Mouse (Mus musculus): ENCODE results near the gene Cyp26b1. TPM values are rescaled to one million over a fixed set of nuclear protein-coding genes. Genes with fewer than 3 reads are reported as not detected.

Cyp26b1 gene
- polyA plus RNA-seq, 1 experiment from 2014 or later: 1.6 TPM

DNA sequence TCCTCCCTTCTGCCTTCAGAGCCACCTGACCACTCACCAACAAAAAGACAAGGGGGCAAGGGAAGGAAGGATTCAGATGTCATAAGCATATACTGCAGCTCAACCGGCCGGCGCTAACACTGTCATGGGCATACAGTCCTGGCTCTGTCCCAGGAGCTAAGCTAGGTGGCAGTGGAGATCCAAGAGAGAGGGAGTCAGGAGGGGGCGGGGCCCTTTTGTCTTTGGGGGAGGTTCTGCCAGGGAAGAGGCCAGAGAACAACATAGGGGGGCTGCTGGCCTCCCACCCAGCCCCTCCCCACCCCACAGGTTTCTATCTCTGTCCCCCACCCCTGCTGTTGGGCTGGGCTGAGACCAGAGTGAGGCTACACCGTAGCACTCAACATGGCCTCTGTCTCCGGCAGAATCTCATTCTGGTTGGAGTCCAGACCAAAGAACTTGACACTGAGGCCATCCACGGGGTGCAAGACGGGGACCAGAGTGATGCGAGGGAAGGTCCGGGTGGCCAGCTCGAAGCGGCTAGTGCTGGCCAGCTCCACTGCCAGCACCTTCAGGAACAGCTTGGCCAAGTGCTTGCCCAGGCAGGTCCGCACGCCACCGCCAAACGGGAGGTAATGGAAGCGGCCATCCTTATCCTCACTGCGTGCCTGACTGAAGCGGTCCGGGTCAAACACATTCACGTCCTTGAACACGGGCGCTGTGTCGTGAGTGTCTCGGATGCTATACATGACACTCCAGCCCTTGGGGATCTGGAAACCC, 19.6 kb downstream of the Cyp26b1 start:
- Histone ChIP-seq H3K9me3 (ENCODE audit: low read depth, low read length) (no peaks in the 10 kb centered on the region), H3K9ac (no peak overlapping the region), H3K4me2 (peak overlapping the region; percentile 31), H3K36me3 (ENCODE audit: insufficient read depth) (no peaks in the 10 kb centered on the region), H3K4me1 (ENCODE audit: insufficient read depth) (no peaks in the 10 kb centered on the region), H3K27ac (ENCODE audit: low read depth) (no peak overlapping the region), H3K4me3 (ENCODE audit: low read depth, low read length) (no peak overlapping the region), H3K27me3 (ENCODE audit: insufficient read depth, low read length) (peaks cover 19% of the 10 kb centered on the region; the same call in 1 of the 2 replicates)
- peak; percentile 63 for DNase-seq
- TF ChIP-seq CTCF (IDR thresholded peaks at IDR 0.05; ENCODE audit: low read depth): peak; percentile 49
- peak; percentile 52; the same call in 1 of the 2 replicates for ATAC-seq (ENCODE audit: insufficient read depth)
- 28% methylated on average over 25 of the region's 25 CpGs for WGBS

DNA sequence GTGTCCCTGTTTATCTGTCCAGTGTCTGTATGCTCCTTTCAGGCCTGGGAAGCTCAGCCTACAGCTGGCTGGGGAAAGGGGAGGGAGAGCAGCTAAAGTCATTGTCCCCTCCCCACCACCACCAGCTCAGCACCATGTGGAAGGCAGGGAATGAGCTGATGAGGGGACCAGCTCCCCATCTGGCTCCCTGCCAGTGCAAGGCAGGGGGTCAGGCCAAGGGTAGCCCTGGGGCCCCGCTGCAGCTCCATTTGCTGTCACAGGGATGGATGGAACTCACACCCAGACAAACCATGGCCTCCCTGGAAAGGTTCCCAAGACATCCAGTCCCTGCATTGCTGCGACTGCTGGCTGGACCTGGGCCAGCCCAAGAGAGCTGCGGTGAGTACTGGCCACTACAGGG, 23.7 kb downstream of the Cyp26b1 start:
- no peak overlapping the region for H3K9ac ChIP-seq
- peaks cover 10% of the 10 kb centered on the region; the same call in 1 of the 2 replicates for H3K27me3 ChIP-seq (ENCODE audit: insufficient read depth, low read length)
- H3K27ac ChIP-seq (ENCODE audit: low read depth): no peak overlapping the region
- no peaks in the 10 kb centered on the region for H3K36me3 ChIP-seq (ENCODE audit: insufficient read depth)
- no peaks in the 10 kb centered on the region for H3K4me1 ChIP-seq (ENCODE audit: insufficient read depth)
- WGBS: 25% methylated on average over 3 of the region's 3 CpGs
- no peak for TF ChIP-seq CTCF (IDR thresholded peaks at IDR 0.05; ENCODE audit: low read depth)
- H3K4me2 ChIP-seq: no peak overlapping the region
- H3K4me3 ChIP-seq (ENCODE audit: low read depth, low read length): no peak overlapping the region
- peak; percentile 71 for ATAC-seq (ENCODE audit: insufficient read depth)
- DNase-seq: peak; percentile 64
- no peaks in the 10 kb centered on the region for H3K9me3 ChIP-seq (ENCODE audit: low read depth, low read length)

DNA sequence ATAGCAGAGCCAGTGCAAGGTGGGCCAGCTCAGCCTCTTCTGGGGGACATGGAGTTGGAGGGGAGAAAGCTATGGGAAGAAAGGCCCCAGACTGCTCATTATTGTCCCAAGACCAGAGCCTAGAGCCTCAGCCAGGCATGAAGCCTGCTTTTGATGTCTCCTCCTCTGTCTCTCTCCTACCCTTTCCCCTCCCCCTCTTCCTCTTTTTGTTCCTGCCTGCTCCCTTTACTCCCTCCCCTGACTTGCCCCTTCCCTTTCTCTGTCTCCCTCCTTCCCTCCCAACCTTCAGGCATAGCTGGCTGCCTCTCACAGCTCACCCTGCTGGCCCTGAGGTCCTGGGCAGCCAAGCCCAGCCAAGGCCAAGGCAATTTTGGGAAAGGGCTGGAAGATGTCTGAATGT, 24.1 kb downstream of the Cyp26b1 start:
- DNase-seq (peak; percentile 17), ATAC-seq (ENCODE audit: insufficient read depth) (0 out of 2 replicates have a peak, but pooled peaks have one; percentile 2)
- Histone ChIP-seq H3K27ac (ENCODE audit: low read depth) (no peak overlapping the region), H3K9me3 (ENCODE audit: low read depth, low read length) (no peaks in the 10 kb centered on the region), H3K9ac (no peak overlapping the region), H3K36me3 (ENCODE audit: insufficient read depth) (no peaks in the 10 kb centered on the region), H3K4me2 (no peak overlapping the region), H3K27me3 (ENCODE audit: insufficient read depth, low read length) (0 out of 2 replicates have a peak, but pooled peaks cover 8% of the 10 kb centered on the region), H3K4me1 (ENCODE audit: insufficient read depth) (no peaks in the 10 kb centered on the region), H3K4me3 (ENCODE audit: low read depth, low read length) (no peak overlapping the region)
- 0 out of 2 replicates have a peak, but pooled peaks have one; percentile 4 for TF ChIP-seq CTCF (IDR thresholded peaks at IDR 0.05; ENCODE audit: low read depth)

DNA sequence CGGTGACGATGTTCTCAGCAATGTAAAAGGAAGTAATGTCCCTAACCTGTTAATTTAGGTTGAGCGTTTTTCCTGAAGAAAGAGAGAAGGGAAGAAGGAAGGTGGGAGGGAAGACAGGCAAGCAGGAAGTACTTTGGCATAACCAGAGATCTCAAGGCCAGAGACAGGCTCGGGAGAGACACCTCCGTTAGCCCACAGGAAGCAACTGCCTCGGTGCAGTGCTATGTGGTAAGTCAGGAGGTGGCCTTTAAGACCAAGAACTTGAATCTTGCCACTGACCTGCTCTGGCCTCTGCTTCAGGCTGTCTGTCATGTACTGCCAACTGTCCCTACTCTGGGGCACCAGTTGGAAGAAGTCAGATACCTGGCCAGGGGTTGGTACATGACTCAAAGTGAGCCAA, 24.8 kb downstream of the Cyp26b1 start:
- H3K9me3 ChIP-seq (ENCODE audit: low read depth, low read length): no peaks in the 10 kb centered on the region
- 0 out of 2 replicates have a peak, but pooled peaks cover 8% of the 10 kb centered on the region for H3K27me3 ChIP-seq (ENCODE audit: insufficient read depth, low read length)
- no peak overlapping the region for H3K4me3 ChIP-seq (ENCODE audit: low read depth, low read length)
- H3K27ac ChIP-seq (ENCODE audit: low read depth): no peak overlapping the region
- no peak overlapping the region for H3K9ac ChIP-seq
- no peak overlapping the region for H3K4me2 ChIP-seq
- 71% methylated on average over 6 of the region's 6 CpGs for WGBS
- no peak for TF ChIP-seq CTCF (IDR thresholded peaks at IDR 0.05; ENCODE audit: low read depth)
- no peaks in the 10 kb centered on the region for H3K4me1 ChIP-seq (ENCODE audit: insufficient read depth)
- H3K36me3 ChIP-seq (ENCODE audit: insufficient read depth): no peaks in the 10 kb centered on the region
- DNase-seq (no peak), ATAC-seq (ENCODE audit: insufficient read depth) (no peak)

DNA sequence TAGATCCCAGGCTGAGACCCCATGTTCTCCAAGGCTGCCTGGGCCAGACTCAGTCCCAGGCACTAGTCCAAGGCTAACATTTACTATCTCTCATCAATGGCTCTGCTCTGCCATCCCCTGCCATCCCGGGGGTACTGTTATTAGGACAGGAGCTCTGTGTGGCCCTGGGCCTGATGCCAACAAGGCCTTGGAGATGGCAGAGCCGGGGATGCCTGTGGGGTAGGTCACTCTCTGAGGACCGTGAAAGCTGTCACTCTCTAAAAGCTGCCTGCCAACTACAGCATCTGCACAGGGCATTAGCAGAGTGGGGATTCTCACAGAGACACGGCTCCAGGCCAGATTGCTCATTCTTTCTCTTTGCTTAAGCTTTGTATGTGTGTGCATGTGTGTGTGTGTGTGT, 26.0 kb downstream of the Cyp26b1 start:
- H3K27ac ChIP-seq (ENCODE audit: low read depth): no peak overlapping the region
- no peak overlapping the region for H3K4me3 ChIP-seq (ENCODE audit: low read depth, low read length)
- 52% methylated on average over 4 of the region's 4 CpGs for WGBS
- DNase-seq (no peak), ATAC-seq (ENCODE audit: insufficient read depth) (no peak)
- no peak overlapping the region for H3K4me2 ChIP-seq
- no peak for TF ChIP-seq CTCF (IDR thresholded peaks at IDR 0.05; ENCODE audit: low read depth)
- no peaks in the 10 kb centered on the region for H3K36me3 ChIP-seq (ENCODE audit: insufficient read depth)
- H3K9ac ChIP-seq: no peak overlapping the region
- peaks cover 4% of the 10 kb centered on the region; the same call in 1 of the 2 replicates for H3K4me1 ChIP-seq (ENCODE audit: insufficient read depth)
- H3K9me3 ChIP-seq (ENCODE audit: low read depth, low read length): no peaks in the 10 kb centered on the region
- no peaks in the 10 kb centered on the region for H3K27me3 ChIP-seq (ENCODE audit: insufficient read depth, low read length)

DNA sequence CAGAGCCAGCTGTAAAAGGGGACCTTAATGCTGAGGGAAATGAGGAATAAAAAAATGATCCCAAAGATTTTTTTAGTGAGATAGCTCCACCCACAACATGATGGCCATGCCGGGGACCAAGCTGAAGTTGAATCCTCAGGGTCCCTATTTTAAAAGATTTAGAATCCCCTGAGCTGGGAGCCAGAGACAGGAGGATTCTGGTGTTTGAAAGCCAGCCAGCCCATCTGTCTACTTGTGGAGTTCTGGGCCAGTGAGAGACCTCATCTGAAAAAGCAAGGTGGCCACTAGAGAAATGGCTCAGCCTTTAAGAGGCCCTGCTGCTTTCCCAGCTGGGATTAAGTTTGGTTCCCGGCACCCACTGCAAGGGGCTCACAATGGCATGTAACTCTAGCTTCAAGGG, 26.9 kb downstream of the Cyp26b1 start:
- Histone ChIP-seq H3K27ac (ENCODE audit: low read depth) (no peak overlapping the region), H3K4me2 (no peak overlapping the region), H3K27me3 (ENCODE audit: insufficient read depth, low read length) (no peaks in the 10 kb centered on the region), H3K9me3 (ENCODE audit: low read depth, low read length) (no peaks in the 10 kb centered on the region), H3K36me3 (ENCODE audit: insufficient read depth) (no peaks in the 10 kb centered on the region), H3K4me3 (ENCODE audit: low read depth, low read length) (no peak overlapping the region), H3K9ac (no peak overlapping the region), H3K4me1 (ENCODE audit: insufficient read depth) (peaks cover 4% of the 10 kb centered on the region; the same call in 1 of the 2 replicates)
- ATAC-seq (ENCODE audit: insufficient read depth) (no peak), DNase-seq (no peak)
- WGBS: 65% methylated on average over 2 of the region's 2 CpGs
- no peak for TF ChIP-seq CTCF (IDR thresholded peaks at IDR 0.05; ENCODE audit: low read depth)

DNA sequence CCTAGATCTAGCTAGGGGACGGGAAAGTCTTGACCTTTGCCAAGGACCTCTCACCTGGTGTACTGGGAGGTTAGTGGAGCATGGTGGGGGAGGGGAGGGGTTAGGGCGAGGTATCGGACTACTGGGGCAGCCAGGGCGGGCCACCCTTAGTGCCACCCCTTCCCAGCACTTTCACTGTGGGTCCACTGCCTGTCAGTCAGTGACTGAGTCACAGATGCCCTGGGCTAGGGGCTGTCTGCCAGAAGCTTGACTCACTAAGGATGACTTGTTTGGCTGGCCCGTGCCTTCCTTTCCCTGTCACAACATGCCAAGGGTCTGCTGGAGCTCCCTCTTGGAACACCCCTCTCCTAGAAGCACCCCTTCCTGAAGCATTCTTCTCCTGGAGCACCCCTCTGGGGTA, 28.5 kb downstream of the Cyp26b1 start:
- Histone ChIP-seq H3K27me3 (ENCODE audit: insufficient read depth, low read length) (no peaks in the 10 kb centered on the region), H3K36me3 (ENCODE audit: insufficient read depth) (no peaks in the 10 kb centered on the region), H3K4me3 (ENCODE audit: low read depth, low read length) (no peak overlapping the region), H3K9me3 (ENCODE audit: low read depth, low read length) (no peaks in the 10 kb centered on the region), H3K4me1 (ENCODE audit: insufficient read depth) (peaks cover 4% of the 10 kb centered on the region; the same call in 1 of the 2 replicates), H3K9ac (no peak overlapping the region), H3K4me2 (no peak overlapping the region), H3K27ac (ENCODE audit: low read depth) (no peak overlapping the region)
- DNase-seq: no peak
- 77% methylated on average over 5 of the region's 5 CpGs for WGBS
- no peak for TF ChIP-seq CTCF (IDR thresholded peaks at IDR 0.05; ENCODE audit: low read depth)
- ATAC-seq (ENCODE audit: insufficient read depth): no peak

Data from lung, embryonic 14.5 days (tissue).